Mouse (Mus musculus) liver, embryonic 15.5 days (tissue): ENCODE results near the gene Phkb. TPM values are rescaled to one million over a fixed set of nuclear protein-coding genes. Genes with fewer than 3 reads are reported as not detected.
A peak's percentile ranks its signal among the peaks of the same experiment; 100 is the strongest.

ENCODE experiments used
- ATAC-seq: fragments of 200-750 bp; cut with Nextera tagmentation; 2 replicates; pipeline ENCODE4 v1.8.0; 2017; ENCODE audit warnings: moderate number of reproducible peaks, mild to moderate bottlenecking, moderate library complexity; ENCODE audit not compliant: insufficient read depth
- H3K27ac ChIP-seq: fragments of 300-500 bp; sonication (generic); replicated peaks from 2 replicates; pipeline ENCODE4 v1.5.1; 2015; ENCODE audit warnings: mild to moderate bottlenecking, inconsistent platforms
- H3K27me3 ChIP-seq: fragments of 300-500 bp; sonication (generic); 2 replicates; pipeline ENCODE4 v1.6.1; 2015; ENCODE audit warnings: mild to moderate bottlenecking, inconsistent platforms
- H3K36me3 ChIP-seq: fragments of 300-500 bp; sonication (generic); replicated peaks from 2 replicates; pipeline ENCODE4 v1.6.1; 2015; ENCODE audit warnings: moderate library complexity, mild to moderate bottlenecking, inconsistent platforms
- H3K4me1 ChIP-seq: fragments of 300-500 bp; sonication (generic); replicated peaks from 2 replicates; pipeline ENCODE4 v1.6.1; 2015; ENCODE audit warnings: inconsistent platforms
- H3K4me2 ChIP-seq: fragments of 300-500 bp; sonication (generic); 2 replicates; pipeline ENCODE4 v1.6.1; 2015; ENCODE audit warnings: moderate library complexity, mild to moderate bottlenecking, inconsistent platforms
- H3K4me3 ChIP-seq: fragments of 300-500 bp; sonication (generic); replicated peaks from 2 replicates; pipeline ENCODE4 v1.5.1; 2015; ENCODE audit warnings: mild to moderate bottlenecking, inconsistent platforms
- H3K9ac ChIP-seq: fragments of 300-500 bp; sonication (generic); 2 replicates; pipeline ENCODE4 v1.6.1; 2015; ENCODE audit warnings: moderate library complexity, mild to moderate bottlenecking, inconsistent platforms
- H3K9me3 ChIP-seq: fragments of 300-500 bp; sonication (generic); replicated peaks from 2 replicates; pipeline ENCODE4 v1.6.1; 2016; ENCODE audit warnings: inconsistent platforms
- WGBS: fragments of 180-500 bp; shearing (Covaris S2); methylation state at CpG from one replicate; pipeline ENCODE4 v1.1.7; 2015; ENCODE audit warnings: mixed read lengths; ENCODE audit not compliant: insufficient replicate concordance; 5-methylcytosine and 5-hydroxymethylcytosine counted together
- polyA plus RNA-seq: library from polyadenylated mRNA; unstranded; fragments of >200 nt; fragmentation: Nextera tagmentation; extraction: Ambion mirVana; gene quantifications from 2 replicates; pipeline ENCODE4 v1.2.1, GENCODE M21; 2015

Gene Phkb
- polyA plus RNA-seq, 1 experiment from 2014 or later: 11.7 TPM

DNA sequence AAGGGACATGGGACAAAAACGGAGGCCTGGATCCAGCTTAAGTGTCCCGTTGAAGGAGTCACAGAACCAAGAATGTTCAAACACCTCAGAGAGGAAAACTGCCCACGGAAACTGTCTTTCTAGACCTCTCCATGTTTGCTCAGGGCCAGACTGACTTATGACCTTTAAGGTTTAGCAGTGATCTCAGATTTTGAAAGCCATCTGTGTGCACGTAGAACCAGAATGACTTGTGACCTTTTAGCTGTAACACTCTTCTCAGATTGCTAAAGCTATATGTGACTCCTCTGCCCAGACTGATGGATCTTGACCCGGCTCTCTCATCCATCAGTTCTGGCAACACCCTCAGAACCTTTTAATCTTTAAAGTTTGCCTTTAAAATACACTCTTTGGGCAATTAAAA, 19.9 kb downstream of the Phkb start:
- H3K4me1 ChIP-seq: no peaks in the 10 kb centered on the region; the same call in 1 of the 2 replicates
- no peaks in the 10 kb centered on the region for H3K9me3 ChIP-seq
- no peak overlapping the region for H3K4me2 ChIP-seq
- H3K27ac ChIP-seq: no peak overlapping the region
- H3K9ac ChIP-seq: no peak overlapping the region
- WGBS: 67% methylated on average over 5 of the region's 5 CpGs
- no peaks in the 10 kb centered on the region for H3K27me3 ChIP-seq
- H3K36me3 ChIP-seq: no peaks in the 10 kb centered on the region
- no peak for ATAC-seq
- no peak overlapping the region for H3K4me3 ChIP-seq

DNA sequence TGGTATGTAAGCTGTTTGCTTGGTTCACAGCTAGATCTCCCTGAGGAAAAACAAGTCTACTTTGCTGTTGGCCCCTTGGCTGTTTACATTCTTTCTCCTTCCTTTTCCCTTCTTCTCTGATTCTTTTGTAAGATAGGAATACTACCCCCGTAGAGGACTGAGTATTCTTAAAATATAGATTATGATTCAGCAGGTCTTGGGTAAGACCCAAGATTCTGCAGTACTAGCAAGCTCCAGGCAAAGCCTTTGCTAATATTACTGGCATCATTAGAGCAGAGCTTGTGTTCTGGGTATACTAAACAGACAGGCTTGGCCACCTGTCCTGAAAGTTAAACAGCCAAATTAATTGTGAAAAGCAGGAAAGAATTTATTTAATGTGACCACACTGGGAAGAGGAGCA, 21.6 kb downstream of the Phkb start:
- ATAC-seq: no peak

DNA sequence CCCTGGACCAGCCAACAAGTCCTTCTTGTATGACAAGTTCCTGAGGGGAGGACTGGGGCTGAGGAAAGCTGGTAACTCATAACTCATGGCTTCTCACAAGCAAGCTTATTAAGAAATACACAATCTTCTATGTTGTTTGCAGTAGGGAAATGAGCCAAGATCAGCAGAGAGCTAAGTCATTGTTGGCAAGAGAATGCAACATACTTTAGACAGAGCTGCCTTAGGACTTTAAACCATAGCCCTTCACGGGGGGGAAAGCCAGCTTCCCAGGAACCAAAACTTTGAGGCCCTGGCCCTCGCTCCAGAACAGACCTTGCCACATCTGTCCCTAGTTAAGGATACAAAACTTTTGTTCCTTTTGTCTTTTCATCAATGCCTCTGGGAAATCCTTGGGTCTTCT, 30.9 kb downstream of the Phkb start:
- Histone ChIP-seq H3K27ac (no peak overlapping the region), H3K9me3 (no peaks in the 10 kb centered on the region), H3K9ac (no peak overlapping the region), H3K4me3 (no peak overlapping the region), H3K4me1 (peaks cover 3% of the 10 kb centered on the region; the same call in 1 of the 2 replicates), H3K36me3 (no peaks in the 10 kb centered on the region), H3K27me3 (no peaks in the 10 kb centered on the region), H3K4me2 (no peak overlapping the region)
- 76% methylated on average over 2 of the region's 2 CpGs for WGBS
- no peak for ATAC-seq

More for the DNA sequence above, 21.6 kb downstream of the Phkb start:
- no peak overlapping the region for H3K9ac ChIP-seq
- no peak overlapping the region for H3K4me2 ChIP-seq
- WGBS: 28% methylated on average over 1 of the region's 1 CpGs
- no peaks in the 10 kb centered on the region for H3K4me1 ChIP-seq
- no peak overlapping the region for H3K27ac ChIP-seq
- no peak overlapping the region for H3K4me3 ChIP-seq
- H3K27me3 ChIP-seq: no peaks in the 10 kb centered on the region
- H3K9me3 ChIP-seq: no peaks in the 10 kb centered on the region
- no peaks in the 10 kb centered on the region for H3K36me3 ChIP-seq

DNA sequence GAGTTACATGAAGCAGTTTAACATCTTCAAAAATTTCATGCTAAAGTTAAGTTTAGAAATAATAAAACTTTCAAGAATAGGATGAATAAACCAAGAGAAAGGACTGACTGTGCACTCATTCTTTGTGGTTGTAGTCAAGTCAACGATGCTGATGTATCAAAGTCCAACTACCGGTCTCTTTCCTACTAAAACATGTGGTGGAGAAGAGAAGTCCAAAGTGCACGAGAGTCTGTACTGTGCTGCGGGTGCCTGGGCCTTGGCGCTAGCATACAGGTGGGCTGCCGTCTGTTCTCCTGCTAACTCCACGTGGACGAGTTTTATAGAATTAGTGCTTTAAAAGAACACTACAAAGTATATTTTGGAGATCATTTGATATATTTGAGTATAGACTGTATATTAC, 37.2 kb downstream of the Phkb start:
- Histone ChIP-seq H3K4me1 (peaks cover 3% of the 10 kb centered on the region; the same call in 1 of the 2 replicates), H3K4me2 (no peak overlapping the region), H3K4me3 (no peak overlapping the region), H3K27ac (no peak overlapping the region), H3K36me3 (peaks cover 8% of the 10 kb centered on the region; the same call in 1 of the 2 replicates), H3K27me3 (no peaks in the 10 kb centered on the region), H3K9ac (no peak overlapping the region), H3K9me3 (no peaks in the 10 kb centered on the region)
- no peak for ATAC-seq
- WGBS: 78% methylated on average over 8 of the region's 8 CpGs

DNA sequence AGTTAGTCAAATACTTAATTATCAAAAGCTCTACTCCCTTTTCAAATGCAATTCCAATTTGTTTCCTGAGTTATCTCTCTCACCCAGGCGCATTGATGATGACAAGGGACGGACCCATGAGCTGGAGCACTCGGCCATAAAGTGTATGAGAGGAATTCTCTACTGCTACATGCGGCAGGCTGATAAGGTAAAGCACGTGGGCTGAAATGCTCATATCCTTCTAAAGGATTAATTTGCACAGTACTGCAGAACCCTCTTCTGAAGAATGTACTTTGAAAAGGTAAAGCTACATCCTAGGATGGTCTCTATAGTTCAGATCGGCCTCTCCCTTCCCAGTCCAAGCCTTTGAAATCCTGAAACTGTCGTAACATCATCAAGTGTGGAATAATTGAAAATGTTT, 38.9 kb downstream of the Phkb start:
- no peak overlapping the region for H3K4me2 ChIP-seq
- no peak overlapping the region for H3K9ac ChIP-seq
- WGBS: 53% methylated on average over 7 of the region's 7 CpGs
- no peaks in the 10 kb centered on the region for H3K27me3 ChIP-seq
- no peaks in the 10 kb centered on the region for H3K9me3 ChIP-seq
- no peak overlapping the region for H3K4me3 ChIP-seq
- H3K36me3 ChIP-seq: peaks cover 8% of the 10 kb centered on the region; the same call in 1 of the 2 replicates
- H3K27ac ChIP-seq: no peak overlapping the region
- peak; percentile 82 for ATAC-seq
- H3K4me1 ChIP-seq: no peaks in the 10 kb centered on the region

DNA sequence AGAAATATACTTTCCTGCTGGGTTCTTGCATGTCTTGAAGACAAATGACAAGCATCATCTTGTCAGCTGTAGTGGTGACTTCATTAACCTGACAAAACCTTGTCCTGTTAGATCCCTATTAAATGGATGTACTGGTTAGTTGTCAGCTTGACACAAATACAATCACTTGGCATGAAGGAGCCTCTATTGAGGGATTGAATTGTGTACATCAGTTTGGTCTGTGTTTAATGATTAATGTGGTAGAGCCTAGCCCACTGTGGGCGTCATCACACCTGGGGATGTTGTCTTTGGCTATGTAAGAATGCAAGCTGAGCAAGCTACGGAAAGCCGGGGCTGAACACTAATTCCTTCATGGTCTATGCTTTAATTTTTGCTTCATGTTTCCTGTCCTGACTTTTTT, 44.1 kb downstream of the Phkb start:
- H3K27me3 ChIP-seq: no peaks in the 10 kb centered on the region
- no peaks in the 10 kb centered on the region for H3K4me1 ChIP-seq
- no peaks in the 10 kb centered on the region for H3K9me3 ChIP-seq
- no peak for ATAC-seq
- H3K4me2 ChIP-seq: no peak overlapping the region
- no peak overlapping the region for H3K4me3 ChIP-seq
- no peak overlapping the region for H3K27ac ChIP-seq
- 78% methylated on average over 3 of the region's 3 CpGs for WGBS
- no peak overlapping the region for H3K9ac ChIP-seq
- H3K36me3 ChIP-seq: peaks cover 13% of the 10 kb centered on the region; the same call in 1 of the 2 replicates

DNA sequence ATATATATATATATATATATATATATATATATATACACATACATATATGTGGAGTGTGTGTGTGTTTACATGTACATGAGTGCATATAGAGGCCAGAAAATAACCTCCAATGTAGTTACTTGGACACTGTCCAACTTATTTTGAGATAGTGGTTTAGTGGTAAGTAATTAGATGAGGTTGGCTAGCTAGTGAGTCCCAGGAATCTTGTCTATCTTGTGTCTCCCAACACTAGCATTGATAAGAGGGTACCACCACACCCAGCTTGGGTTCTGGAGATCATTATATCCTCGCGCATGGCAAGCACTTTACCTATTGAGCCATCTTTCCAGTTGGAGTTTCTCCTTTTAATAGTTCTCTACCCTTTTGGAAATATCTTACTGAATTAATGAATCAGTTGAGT, 56.9 kb downstream of the Phkb start:
- no peaks in the 10 kb centered on the region; the same call in 1 of the 2 replicates for H3K4me1 ChIP-seq
- no peak overlapping the region for H3K4me3 ChIP-seq
- no peaks in the 10 kb centered on the region for H3K27me3 ChIP-seq
- ATAC-seq: no peak
- H3K27ac ChIP-seq: no peak overlapping the region
- WGBS: 32% methylated on average over 2 of the region's 2 CpGs
- no peak overlapping the region for H3K9ac ChIP-seq
- H3K9me3 ChIP-seq: no peaks in the 10 kb centered on the region
- H3K36me3 ChIP-seq: peaks cover 3% of the 10 kb centered on the region; the same call in 1 of the 2 replicates
- H3K4me2 ChIP-seq: no peak overlapping the region

DNA sequence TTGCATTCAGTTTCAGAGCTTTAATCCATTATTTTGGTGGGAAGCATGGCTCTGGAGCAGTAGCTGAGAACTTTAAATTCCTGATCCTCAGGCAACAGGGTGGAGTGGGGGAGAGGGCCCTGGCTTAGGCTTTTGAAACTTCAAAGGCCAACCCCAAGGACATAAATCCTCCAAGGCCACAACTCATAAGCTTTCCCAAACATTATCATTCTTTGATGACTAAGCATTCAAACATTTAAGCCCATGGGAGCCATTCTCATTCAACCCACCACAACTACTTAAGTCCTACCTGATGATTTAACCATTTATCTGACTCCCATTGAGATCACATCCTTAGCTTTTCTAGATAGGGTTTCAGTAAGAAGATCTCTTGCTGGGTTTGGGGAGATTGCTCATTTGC, 84.2 kb downstream of the Phkb start:
- ATAC-seq: no peak
- no peaks in the 10 kb centered on the region for H3K36me3 ChIP-seq
- H3K9ac ChIP-seq: no peak overlapping the region
- H3K27me3 ChIP-seq: no peaks in the 10 kb centered on the region
- no peak overlapping the region for H3K4me3 ChIP-seq
- H3K9me3 ChIP-seq: no peaks in the 10 kb centered on the region
- H3K4me2 ChIP-seq: no peak overlapping the region
- H3K4me1 ChIP-seq: no peaks in the 10 kb centered on the region
- H3K27ac ChIP-seq: no peak overlapping the region

DNA sequence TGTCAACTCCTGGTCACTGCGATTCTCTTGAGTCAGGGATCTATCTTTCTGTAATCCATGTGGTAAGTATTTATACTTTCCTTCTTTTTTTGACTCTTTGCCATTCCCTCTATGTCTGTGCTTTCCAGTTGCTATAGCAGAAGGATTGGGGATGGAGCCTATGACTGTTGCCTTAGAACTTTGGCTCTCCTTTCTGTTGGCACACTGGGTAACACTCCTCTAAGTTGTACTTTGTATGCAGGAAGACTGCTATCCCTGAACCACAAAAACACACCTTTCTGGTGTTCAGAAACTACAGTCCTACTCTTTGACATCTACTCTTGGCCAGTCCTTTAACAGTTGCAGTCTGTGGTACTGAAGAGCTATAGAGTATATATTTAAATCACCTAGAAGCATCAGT, 84.8 kb downstream of the Phkb start:
- Histone ChIP-seq H3K9ac (no peak overlapping the region), H3K4me3 (no peak overlapping the region), H3K4me2 (no peak overlapping the region), H3K9me3 (no peaks in the 10 kb centered on the region), H3K36me3 (no peaks in the 10 kb centered on the region), H3K27ac (no peak overlapping the region), H3K27me3 (no peaks in the 10 kb centered on the region), H3K4me1 (no peaks in the 10 kb centered on the region)
- ATAC-seq: no peak
- WGBS: 78% methylated on average over 1 of the region's 1 CpGs

DNA sequence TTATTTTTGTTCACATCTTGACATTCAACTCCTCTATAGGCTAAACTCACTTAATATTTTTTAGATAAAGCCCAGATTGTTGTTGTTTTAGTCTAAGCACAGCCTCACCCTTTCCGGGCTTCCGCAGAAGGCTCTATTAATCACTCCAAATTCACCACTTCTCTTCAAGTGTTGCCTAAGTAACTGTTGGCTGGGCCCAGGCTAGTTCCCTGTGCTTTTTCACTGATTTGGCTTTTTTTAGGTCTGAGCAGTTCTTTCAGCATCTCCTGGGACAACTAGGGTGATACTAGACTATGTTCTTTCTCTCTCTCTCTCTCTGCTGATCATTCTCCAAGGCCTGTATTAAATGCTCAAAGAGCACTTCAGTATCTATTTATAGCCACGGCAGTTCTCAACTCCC, 85.3 kb downstream of the Phkb start:
- no peaks in the 10 kb centered on the region for H3K9me3 ChIP-seq
- no peak for ATAC-seq
- H3K4me2 ChIP-seq: no peak overlapping the region
- H3K36me3 ChIP-seq: no peaks in the 10 kb centered on the region
- no peak overlapping the region for H3K27ac ChIP-seq
- no peaks in the 10 kb centered on the region for H3K27me3 ChIP-seq
- H3K9ac ChIP-seq: no peak overlapping the region
- no peak overlapping the region for H3K4me3 ChIP-seq
- WGBS: 80% methylated on average over 3 of the region's 3 CpGs
- H3K4me1 ChIP-seq: no peaks in the 10 kb centered on the region

DNA sequence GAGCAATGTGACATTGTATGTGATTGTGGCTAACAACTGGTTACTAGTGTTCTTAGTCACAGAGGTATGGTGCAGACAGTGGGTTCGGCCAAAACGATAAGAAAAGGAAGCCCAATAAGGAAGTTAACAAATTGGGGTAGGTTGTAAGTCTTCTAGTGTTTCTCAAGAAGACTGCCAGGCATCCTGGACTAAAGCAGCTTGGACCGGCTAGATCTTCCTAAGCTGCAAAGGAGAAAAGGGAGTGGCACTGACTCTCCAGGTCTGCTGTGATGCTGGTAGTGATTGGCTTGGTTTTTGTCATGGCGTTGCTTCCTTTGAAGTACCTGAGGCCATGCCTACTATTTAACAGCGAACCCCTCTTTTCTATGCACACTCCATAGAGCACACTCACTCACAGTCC, 95.4 kb downstream of the Phkb start:
- Histone ChIP-seq H3K9ac (no peak overlapping the region), H3K9me3 (no peaks in the 10 kb centered on the region), H3K4me1 (no peaks in the 10 kb centered on the region), H3K4me3 (no peak overlapping the region), H3K36me3 (0 out of 2 replicates have a peak, but pooled peaks cover 1% of the 10 kb centered on the region), H3K27ac (no peak overlapping the region), H3K4me2 (no peak overlapping the region), H3K27me3 (no peaks in the 10 kb centered on the region)
- ATAC-seq: no peak
- WGBS: 57% methylated on average over 5 of the region's 5 CpGs

DNA sequence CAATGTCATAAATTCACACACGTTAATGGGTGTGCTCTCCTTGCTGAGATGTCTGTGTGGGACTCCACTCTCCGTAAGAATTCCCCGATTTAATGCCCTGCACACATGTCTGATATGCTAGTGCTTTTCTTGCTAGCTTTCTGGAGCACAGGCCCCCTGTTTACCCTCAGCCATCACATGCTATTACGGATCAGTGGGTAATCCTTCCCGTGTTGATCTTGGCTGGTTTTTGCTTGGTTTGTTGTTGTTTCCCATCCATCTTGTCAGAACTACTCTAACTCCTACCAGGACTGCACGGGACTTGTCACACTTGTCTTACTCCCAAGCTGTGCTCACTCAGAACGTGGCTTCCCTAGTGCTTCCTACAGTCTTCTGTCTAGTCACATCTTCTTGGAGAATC, 96.6 kb downstream of the Phkb start:
- Histone ChIP-seq H3K27me3 (no peaks in the 10 kb centered on the region), H3K27ac (no peak overlapping the region), H3K4me1 (no peaks in the 10 kb centered on the region), H3K4me2 (no peak overlapping the region), H3K4me3 (no peak overlapping the region), H3K9ac (no peak overlapping the region), H3K36me3 (peaks cover 7% of the 10 kb centered on the region; the same call in 1 of the 2 replicates), H3K9me3 (no peaks in the 10 kb centered on the region)
- 73% methylated on average over 7 of the region's 7 CpGs for WGBS
- ATAC-seq: no peak
